Mouse (Mus musculus) olfactory bulb, adult 2 months (tissue): ENCODE data around the gene Fpgt.

ENCODE experiments used
- CTCF ChIP-seq: fragments of 200-500 bp; IDR thresholded peaks from 2 replicates; pipeline ENCODE4 v1.5.1; 2012; ENCODE audit warnings: low read depth, mild to moderate bottlenecking, low read length, moderate library complexity; ENCODE audit not compliant: insufficient read depth
- POLR2A ChIP-seq: fragments of 200-500 bp; IDR thresholded peaks from 2 replicates; pipeline ENCODE4 v1.6.1; 2012; ENCODE audit warnings: mild to moderate bottlenecking, low read depth, low read length, moderate library complexity; ENCODE audit not compliant: insufficient read depth

- TF ChIP-seq POLR2A = no peak
- no peak for TF ChIP-seq CTCF
Measured at GRCm38 (mm10) chr3:155141047-155141446, 47.8 kb upstream of the Fpgt start.
